Mouse (Mus musculus): ENCODE measurements around the gene Pla2g15. TPM values are rescaled to one million over a fixed set of nuclear protein-coding genes. Genes with fewer than 3 reads are reported as not detected.

Gene Pla2g15
- polyA plus RNA-seq, 1 experiment from 2014 or later: 5.7 TPM

DNA sequence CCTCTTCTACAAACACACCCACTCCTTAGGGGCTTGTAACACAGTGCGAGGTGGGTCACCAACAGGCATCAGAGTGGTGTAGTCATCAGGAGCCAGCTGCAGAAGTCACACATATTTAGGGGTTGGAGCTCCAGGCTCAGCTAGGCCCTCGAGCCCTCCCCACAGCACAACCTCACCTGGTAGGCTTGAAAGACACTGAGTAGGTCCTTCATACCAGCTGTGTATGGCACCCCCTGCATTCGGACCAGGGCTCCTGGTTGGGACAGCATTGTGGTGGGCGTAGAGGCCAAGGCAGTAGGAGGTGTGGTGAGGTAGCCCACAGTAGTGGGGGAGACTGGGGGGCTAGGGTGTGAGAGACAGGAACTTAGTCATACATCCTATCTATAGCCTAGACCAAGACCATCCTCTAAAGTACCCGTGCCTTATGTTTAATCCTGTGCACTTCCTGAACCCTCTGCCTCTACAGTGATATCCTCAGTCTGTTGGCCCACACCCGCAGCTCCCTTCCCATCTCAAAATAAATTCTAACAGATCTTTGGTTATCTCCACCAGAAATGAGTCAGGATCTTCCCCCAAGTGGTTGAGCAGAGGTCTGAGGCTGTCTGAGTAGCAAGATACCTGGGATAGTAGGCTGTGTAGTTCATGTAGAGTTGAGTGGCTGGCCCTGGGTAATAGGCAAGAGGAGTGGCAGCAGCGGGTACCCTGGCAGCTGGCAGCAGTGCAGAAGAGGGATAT is 18.5 kb upstream of the Pla2g15 start:
- Histone ChIP-seq H3K4me3 (ENCODE audit: low read depth, low read length) (no peak overlapping the region), H3K27ac (replicated peaks) (no peak overlapping the region), H3K9ac (ENCODE audit: low read length) (no peak overlapping the region), H3K27me3 (ENCODE audit: control insufficient read depth, insufficient read depth, low read length) (0 out of 2 replicates have a peak, but pooled peaks cover 2% of the 10 kb centered on the region), H3K9me3 (ENCODE audit: control insufficient read depth, low read length) (no peaks in the 10 kb centered on the region), H3K36me3 (ENCODE audit: control insufficient read depth, insufficient read depth, low read length) (peaks cover 15% of the 10 kb centered on the region), H3K4me2 (replicated peaks; ENCODE audit: low read depth) (no peak overlapping the region), H3K4me1 (replicated peaks; ENCODE audit: control insufficient read depth, insufficient read depth) (no peaks in the 10 kb centered on the region)
- ATAC-seq (ENCODE audit: low FRiP score, low TSS enrichment) (no peak), DNase-seq (ENCODE audit: low spot score) (no peak)
- WGBS: 86% methylated on average over 7 of the region's 7 CpGs
- TF ChIP-seq EP300 (optimal IDR thresholded peaks at IDR 0.05) (no peak), CTCF (IDR thresholded peaks at IDR 0.05; ENCODE audit: low read depth) (no peak)

DNA sequence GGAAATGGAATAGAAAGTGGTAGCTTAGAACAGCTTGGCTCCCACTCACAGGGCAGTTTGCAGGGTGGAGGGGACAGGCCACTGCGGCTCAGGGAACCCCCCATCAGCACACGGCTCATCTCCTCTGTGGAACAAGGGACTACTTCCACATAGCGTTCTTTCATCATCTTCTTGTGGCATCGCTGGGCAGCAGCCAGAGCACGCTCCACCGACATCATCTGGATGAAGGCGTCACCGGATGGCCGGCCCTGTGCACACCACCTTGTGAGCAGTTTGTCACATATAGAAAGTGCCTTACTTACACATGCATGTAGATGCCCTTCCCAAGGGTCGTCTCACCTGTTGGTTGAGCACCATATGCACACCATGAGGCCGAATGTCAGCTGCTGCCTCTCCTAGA is 17.8 kb upstream of the Pla2g15 start:
- H3K36me3 ChIP-seq (ENCODE audit: control insufficient read depth, insufficient read depth, low read length): peaks cover 15% of the 10 kb centered on the region
- 88% methylated on average over 11 of the region's 11 CpGs for WGBS

DNA sequence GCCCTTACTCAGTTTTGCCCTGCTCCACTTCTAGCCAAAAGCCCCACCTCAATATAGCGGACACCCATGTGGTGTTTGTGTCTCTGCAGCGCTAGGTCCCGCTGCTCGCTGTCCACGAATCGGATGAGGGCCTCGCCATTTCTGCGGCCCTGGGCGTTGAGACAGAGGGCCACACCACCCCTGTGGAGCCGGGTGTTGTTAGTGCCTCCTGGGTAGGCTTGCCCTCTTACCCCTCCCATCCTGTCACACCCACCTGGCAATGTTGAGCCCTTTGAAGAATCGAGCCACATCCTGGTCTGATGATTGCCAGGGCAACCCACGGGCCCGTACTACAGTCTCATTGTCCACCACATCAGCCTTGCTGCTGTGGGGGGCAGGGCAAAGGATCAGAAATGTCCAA is 16.7 kb upstream of the Pla2g15 start:
- H3K27me3 ChIP-seq (ENCODE audit: control insufficient read depth, insufficient read depth, low read length): peaks cover 2% of the 10 kb centered on the region; the same call in 1 of the 2 replicates
- TF ChIP-seq EP300 (optimal IDR thresholded peaks at IDR 0.05) (no peak), CTCF (IDR thresholded peaks at IDR 0.05; ENCODE audit: low read depth) (no peak)
- ATAC-seq (ENCODE audit: low FRiP score, low TSS enrichment): no peak
- H3K4me1 ChIP-seq (replicated peaks; ENCODE audit: control insufficient read depth, insufficient read depth): no peaks in the 10 kb centered on the region
- peak overlapping the region; percentile 95; the same call in 1 of the 2 replicates for H3K27ac ChIP-seq (replicated peaks)
- WGBS: 54% methylated on average over 13 of the region's 13 CpGs
- no peak overlapping the region for H3K9ac ChIP-seq (ENCODE audit: low read length)
- no peaks in the 10 kb centered on the region for H3K9me3 ChIP-seq (ENCODE audit: control insufficient read depth, low read length)
- 0 out of 2 replicates have a peak overlapping the region, but pooled peaks have one; percentile 14 for H3K4me2 ChIP-seq (replicated peaks; ENCODE audit: low read depth)
- peaks cover 15% of the 10 kb centered on the region for H3K36me3 ChIP-seq (ENCODE audit: control insufficient read depth, insufficient read depth, low read length)
- H3K4me3 ChIP-seq (ENCODE audit: low read depth, low read length): no peak overlapping the region
- peak; percentile 55 for DNase-seq (ENCODE audit: low spot score)

More for the DNA sequence above, 17.8 kb upstream of the Pla2g15 start:
- DNase-seq (ENCODE audit: low spot score) (no peak), ATAC-seq (ENCODE audit: low FRiP score, low TSS enrichment) (no peak)
- no peak for TF ChIP-seq CTCF (IDR thresholded peaks at IDR 0.05; ENCODE audit: low read depth)
- no peak for TF ChIP-seq EP300 (optimal IDR thresholded peaks at IDR 0.05)
- Histone ChIP-seq H3K4me3 (ENCODE audit: low read depth, low read length) (no peak overlapping the region), H3K27me3 (ENCODE audit: control insufficient read depth, insufficient read depth, low read length) (peaks cover 2% of the 10 kb centered on the region; the same call in 1 of the 2 replicates), H3K4me2 (replicated peaks; ENCODE audit: low read depth) (no peak overlapping the region), H3K27ac (replicated peaks) (no peak overlapping the region), H3K4me1 (replicated peaks; ENCODE audit: control insufficient read depth, insufficient read depth) (no peaks in the 10 kb centered on the region), H3K9ac (ENCODE audit: low read length) (no peak overlapping the region), H3K9me3 (ENCODE audit: control insufficient read depth, low read length) (no peaks in the 10 kb centered on the region)

DNA sequence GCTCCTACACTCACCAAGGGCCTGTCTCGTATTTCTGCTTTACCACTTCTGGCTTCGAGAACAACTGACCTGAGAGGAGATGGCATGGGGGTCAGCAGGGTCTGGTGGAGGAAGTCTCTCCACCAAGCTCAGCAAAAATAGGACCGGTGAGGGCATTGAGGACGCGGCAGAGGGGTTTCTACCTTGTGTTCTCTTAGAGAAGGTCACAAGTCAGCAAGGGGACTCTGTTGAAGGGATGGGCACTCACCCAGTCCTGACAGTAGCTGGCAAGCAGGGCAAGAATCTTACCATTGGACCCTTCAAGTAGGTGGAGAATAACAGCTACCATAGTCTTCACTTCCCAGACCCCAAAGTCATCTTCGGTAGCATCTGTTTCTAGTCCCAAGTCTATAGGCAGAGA is 16.3 kb upstream of the Pla2g15 start:
- ATAC-seq (ENCODE audit: low FRiP score, low TSS enrichment) (no peak), DNase-seq (ENCODE audit: low spot score) (no peak)
- TF ChIP-seq EP300 (optimal IDR thresholded peaks at IDR 0.05) (no peak), CTCF (IDR thresholded peaks at IDR 0.05; ENCODE audit: low read depth) (no peak)
- WGBS: 68% methylated on average over 6 of the region's 6 CpGs
- Histone ChIP-seq H3K27me3 (ENCODE audit: control insufficient read depth, insufficient read depth, low read length) (peaks cover 2% of the 10 kb centered on the region; the same call in 1 of the 2 replicates), H3K9ac (ENCODE audit: low read length) (no peak overlapping the region), H3K4me3 (ENCODE audit: low read depth, low read length) (no peak overlapping the region), H3K27ac (replicated peaks) (peak overlapping the region; percentile 95; the same call in 1 of the 2 replicates), H3K9me3 (ENCODE audit: control insufficient read depth, low read length) (no peaks in the 10 kb centered on the region), H3K4me1 (replicated peaks; ENCODE audit: control insufficient read depth, insufficient read depth) (no peaks in the 10 kb centered on the region), H3K4me2 (replicated peaks; ENCODE audit: low read depth) (peak overlapping the region; percentile 45), H3K36me3 (ENCODE audit: control insufficient read depth, insufficient read depth, low read length) (peaks cover 15% of the 10 kb centered on the region)

DNA sequence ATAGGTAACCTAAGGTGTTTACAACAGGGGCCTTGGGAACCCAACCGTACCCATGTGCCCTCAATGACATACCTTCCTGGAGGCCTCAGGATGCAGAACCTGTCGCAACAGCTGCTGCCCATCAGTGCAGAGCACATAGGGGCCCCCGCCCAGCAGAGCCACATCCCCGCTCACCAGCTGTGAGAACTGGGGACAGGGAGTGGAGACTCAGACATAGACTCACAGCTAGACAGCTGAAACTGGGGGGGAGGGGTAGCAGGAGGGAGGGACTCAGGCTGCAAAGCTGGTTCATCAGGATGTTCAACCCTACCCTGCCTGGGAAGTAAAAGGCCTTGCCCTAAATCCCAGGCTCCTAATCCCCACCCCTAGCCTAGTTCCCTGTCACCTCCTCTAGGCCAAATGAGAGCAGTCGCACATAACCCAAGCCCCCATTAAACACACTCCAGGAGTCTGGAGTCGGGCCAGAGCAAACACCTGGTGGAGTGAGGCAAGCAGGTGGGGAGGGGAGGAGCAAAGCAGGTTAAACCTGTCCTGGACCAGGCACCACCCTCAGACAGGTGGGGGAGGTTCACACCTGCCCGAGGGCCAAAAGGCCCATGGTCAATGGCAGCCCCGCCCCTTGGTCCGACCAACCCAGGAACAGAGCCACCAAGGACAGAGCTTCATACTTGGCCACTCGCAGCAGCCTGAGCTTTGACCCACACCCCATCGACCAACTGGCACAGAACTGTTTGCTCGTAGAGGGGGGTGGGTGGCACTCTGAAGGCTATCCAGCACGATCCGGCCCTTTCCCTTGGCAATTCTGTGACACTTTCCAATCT is 15.2 kb upstream of the Pla2g15 start:
- Histone ChIP-seq H3K4me3 (ENCODE audit: low read depth, low read length) (peak overlapping the region; percentile 62), H3K27ac (replicated peaks) (peak overlapping the region; percentile 95), H3K4me1 (replicated peaks; ENCODE audit: control insufficient read depth, insufficient read depth) (no peaks in the 10 kb centered on the region), H3K9ac (ENCODE audit: low read length) (peak overlapping the region; percentile 81), H3K4me2 (replicated peaks; ENCODE audit: low read depth) (peak overlapping the region; percentile 78), H3K27me3 (ENCODE audit: control insufficient read depth, insufficient read depth, low read length) (peaks cover 2% of the 10 kb centered on the region; the same call in 1 of the 2 replicates), H3K36me3 (ENCODE audit: control insufficient read depth, insufficient read depth, low read length) (peaks cover 13% of the 10 kb centered on the region), H3K9me3 (ENCODE audit: control insufficient read depth, low read length) (no peaks in the 10 kb centered on the region)
- TF ChIP-seq CTCF (IDR thresholded peaks at IDR 0.05; ENCODE audit: low read depth) (0 out of 2 replicates have a peak, but pooled peaks have one; percentile 4), EP300 (optimal IDR thresholded peaks at IDR 0.05) (peak; percentile 95)
- peak; percentile 87 for ATAC-seq (ENCODE audit: low FRiP score, low TSS enrichment)
- 19% methylated on average over 14 of the region's 14 CpGs for WGBS
- peak; percentile 98 for DNase-seq (ENCODE audit: low spot score)

All from stomach, postnatal 0 days (tissue).